Mouse (Mus musculus): ENCODE results near the gene BC016579. TPM values are rescaled to one million over a fixed set of nuclear protein-coding genes. Genes with fewer than 3 reads are reported as not detected.

Gene BC016579
- polyA plus RNA-seq, 1 experiment from 2014 or later, result not detected

DNA sequence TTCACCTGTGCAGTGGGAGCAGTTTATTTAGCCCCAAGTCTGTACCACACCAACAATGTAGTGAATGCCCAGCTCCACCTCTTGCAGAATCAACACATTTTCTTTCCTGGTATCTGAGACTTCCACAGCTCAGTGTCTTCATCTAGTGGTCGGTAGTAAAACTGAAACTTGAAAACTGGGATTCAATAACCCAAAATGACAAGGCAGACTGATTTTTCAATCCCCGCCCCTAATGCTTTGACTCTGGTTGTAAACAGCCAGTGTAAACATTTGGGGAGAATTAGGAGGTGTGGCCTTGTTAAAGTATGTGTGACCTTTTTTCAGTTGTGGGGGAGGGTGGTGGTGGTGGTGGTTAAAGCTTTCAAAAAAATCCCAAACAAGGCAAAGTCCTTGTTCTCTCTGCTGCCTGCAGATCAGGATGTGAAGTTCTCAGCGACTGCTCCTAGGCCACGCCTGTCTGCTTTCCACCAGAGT lies 45.4 kb downstream of the BC016579 start:
- no peak overlapping the region for H3K4me3 ChIP-seq (ENCODE audit: low read length)
- 55% methylated on average over 4 of the region's 4 CpGs for WGBS

DNA sequence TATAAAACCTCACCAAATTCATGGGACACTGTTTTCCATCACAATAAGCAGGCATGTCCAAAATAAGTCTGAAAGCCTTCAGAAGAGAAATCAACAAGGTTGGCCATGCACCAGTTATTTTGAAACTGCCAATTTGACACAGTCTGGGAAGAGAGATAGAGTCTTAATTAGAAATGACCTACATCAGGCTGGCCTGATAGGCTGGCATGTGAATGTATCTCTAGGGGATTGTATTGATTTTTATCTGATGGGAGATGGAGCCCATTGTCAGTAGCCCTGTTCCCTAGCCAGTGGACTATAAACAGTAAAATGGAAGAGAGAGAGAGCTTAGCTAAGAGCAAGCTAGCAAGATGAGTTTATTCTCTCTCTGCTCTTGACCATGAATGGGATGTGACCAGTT lies 58.4 kb downstream of the BC016579 start:
- H3K27ac ChIP-seq (ENCODE audit: low read depth, low read length), result no peak overlapping the region
- no peak overlapping the region for H3K4me3 ChIP-seq (ENCODE audit: low read length)
- H3K4me2 ChIP-seq (ENCODE audit: low read length), result no peak overlapping the region
- H3K9me3 ChIP-seq (ENCODE audit: control insufficient read depth, low read length), result no peaks in the 10 kb centered on the region
- no peaks in the 10 kb centered on the region for H3K27me3 ChIP-seq (replicated peaks; ENCODE audit: control insufficient read depth, insufficient read depth, low read length)
- no peaks in the 10 kb centered on the region; the same call in 1 of the 2 replicates for H3K4me1 ChIP-seq (ENCODE audit: control insufficient read depth, insufficient read depth, low read depth, low read length)
- H3K9ac ChIP-seq (ENCODE audit: low read depth, low read length), result no peak overlapping the region
- no peaks in the 10 kb centered on the region for H3K36me3 ChIP-seq (ENCODE audit: control insufficient read depth, insufficient read depth, low read length)
- no peak for ATAC-seq

More for the DNA sequence above, 45.4 kb downstream of the BC016579 start:
- peak; percentile 52; the same call in 1 of the 2 replicates for ATAC-seq
- H3K4me1 ChIP-seq (ENCODE audit: control insufficient read depth, insufficient read depth, low read depth, low read length), result no peaks in the 10 kb centered on the region
- no peak overlapping the region for H3K9ac ChIP-seq (ENCODE audit: low read depth, low read length)
- no peaks in the 10 kb centered on the region for H3K9me3 ChIP-seq (ENCODE audit: control insufficient read depth, low read length)
- H3K4me2 ChIP-seq (ENCODE audit: low read length), result no peak overlapping the region
- H3K27me3 ChIP-seq (replicated peaks; ENCODE audit: control insufficient read depth, insufficient read depth, low read length), result no peaks in the 10 kb centered on the region
- no peak overlapping the region for H3K27ac ChIP-seq (ENCODE audit: low read depth, low read length)
- H3K36me3 ChIP-seq (ENCODE audit: control insufficient read depth, insufficient read depth, low read length), result no peaks in the 10 kb centered on the region

GRCm38 (mm10) chr16:45593656-45594055 lies 60.2 kb downstream of the BC016579 start:
- Histone ChIP-seq H3K4me1 (ENCODE audit: control insufficient read depth, insufficient read depth, low read depth, low read length) (no peaks in the 10 kb centered on the region; the same call in 1 of the 2 replicates), H3K27ac (ENCODE audit: low read depth, low read length) (no peak overlapping the region), H3K4me2 (ENCODE audit: low read length) (no peak overlapping the region), H3K27me3 (replicated peaks; ENCODE audit: control insufficient read depth, insufficient read depth, low read length) (no peaks in the 10 kb centered on the region), H3K36me3 (ENCODE audit: control insufficient read depth, insufficient read depth, low read length) (no peaks in the 10 kb centered on the region), H3K9me3 (ENCODE audit: control insufficient read depth, low read length) (no peaks in the 10 kb centered on the region), H3K4me3 (ENCODE audit: low read length) (no peak overlapping the region), H3K9ac (ENCODE audit: low read depth, low read length) (no peak overlapping the region)
- WGBS, result 42% methylated on average over 1 of the region's 1 CpGs
- peak; percentile 70; the same call in 1 of the 2 replicates for ATAC-seq

- 31% methylated on average over 2 of the region's 2 CpGs for WGBS
- Histone ChIP-seq H3K36me3 (ENCODE audit: control insufficient read depth, insufficient read depth, low read length) (no peaks in the 10 kb centered on the region), H3K9ac (ENCODE audit: low read depth, low read length) (no peak overlapping the region), H3K27me3 (replicated peaks; ENCODE audit: control insufficient read depth, insufficient read depth, low read length) (no peaks in the 10 kb centered on the region; the same call in 1 of the 2 replicates), H3K4me2 (ENCODE audit: low read length) (no peak overlapping the region), H3K4me3 (ENCODE audit: low read length) (no peak overlapping the region), H3K4me1 (ENCODE audit: control insufficient read depth, insufficient read depth, low read depth, low read length) (no peaks in the 10 kb centered on the region), H3K9me3 (ENCODE audit: control insufficient read depth, low read length) (no peaks in the 10 kb centered on the region), H3K27ac (ENCODE audit: low read depth, low read length) (no peak overlapping the region)
- no peak for ATAC-seq
Observed at GRCm38 (mm10) chr16:45582512-45582911, 71.4 kb downstream of the BC016579 start.

DNA sequence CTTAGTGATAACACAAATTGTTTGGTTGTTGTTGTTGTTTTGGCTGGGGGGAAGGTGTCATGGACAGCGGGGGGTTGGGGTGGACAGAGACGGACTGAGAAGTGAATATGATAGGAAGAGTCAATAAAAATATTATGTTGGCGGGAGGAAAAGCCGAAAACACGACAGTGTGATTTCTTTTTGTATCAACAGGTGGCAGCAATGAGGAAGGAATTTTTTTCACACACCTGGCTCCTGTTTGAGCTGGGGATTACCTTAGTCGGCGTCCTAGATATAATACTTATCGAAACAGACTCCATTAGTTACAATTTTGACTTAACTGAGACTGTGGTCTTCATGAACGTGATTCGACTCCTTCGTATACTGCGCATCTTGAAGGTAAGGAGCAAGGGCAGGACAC lies 74.0 kb downstream of the BC016579 start:
- H3K4me1 ChIP-seq (ENCODE audit: control insufficient read depth, insufficient read depth, low read depth, low read length), result no peaks in the 10 kb centered on the region
- H3K27ac ChIP-seq (ENCODE audit: low read depth, low read length), result no peak overlapping the region
- H3K36me3 ChIP-seq (ENCODE audit: control insufficient read depth, insufficient read depth, low read length), result no peaks in the 10 kb centered on the region
- H3K27me3 ChIP-seq (replicated peaks; ENCODE audit: control insufficient read depth, insufficient read depth, low read length), result no peaks in the 10 kb centered on the region; the same call in 1 of the 2 replicates
- no peaks in the 10 kb centered on the region for H3K9me3 ChIP-seq (ENCODE audit: control insufficient read depth, low read length)
- 69% methylated on average over 12 of the region's 12 CpGs for WGBS
- no peak overlapping the region for H3K4me3 ChIP-seq (ENCODE audit: low read length)
- no peak for ATAC-seq
- no peak overlapping the region for H3K4me2 ChIP-seq (ENCODE audit: low read length)
- H3K9ac ChIP-seq (ENCODE audit: low read depth, low read length), result no peak overlapping the region

Other genes starting within 250 kb of the BC016579 start
- gene Cd200, start 245.0 kb downstream of the BC016579 start, polyA plus RNA-seq (2015; fragmentation: Nextera tagmentation; extraction: Ambion mirVana), result 364 and 369 TPM in 2 replicates
- gene Gm609, start 161.1 kb downstream of the BC016579 start, polyA plus RNA-seq (2015; fragmentation: Nextera tagmentation; extraction: Ambion mirVana), result not detected in 2 replicates
- gene Gm17783, start 122.0 kb downstream of the BC016579 start, polyA plus RNA-seq (2015; fragmentation: Nextera tagmentation; extraction: Ambion mirVana), result not detected in 2 replicates
- not detected in 2 replicates for gene Slc9c1, start 118.8 kb downstream of the BC016579 start, polyA plus RNA-seq (2015; fragmentation: Nextera tagmentation; extraction: Ambion mirVana)
- 0.05 TPM in 1 of 2 replicates, not detected in the other for gene Gcsam, start 43.7 kb downstream of the BC016579 start, polyA plus RNA-seq (2015; fragmentation: Nextera tagmentation; extraction: Ambion mirVana)
- 0.50 and 0.87 TPM in 2 replicates for gene Tmprss7, start 39.6 kb upstream of the BC016579 start, polyA plus RNA-seq (2015; fragmentation: Nextera tagmentation; extraction: Ambion mirVana)
- gene Tagln3, start 70.5 kb upstream of the BC016579 start, polyA plus RNA-seq (2015; fragmentation: Nextera tagmentation; extraction: Ambion mirVana), result 428 and 438 TPM in 2 replicates
- 39.3 and 39.5 TPM in 2 replicates for gene Abhd10, start 88.9 kb upstream of the BC016579 start, polyA plus RNA-seq (2015; fragmentation: Nextera tagmentation; extraction: Ambion mirVana)

Data from hindbrain, embryonic 16.5 days (tissue).